Mouse (Mus musculus): ENCODE data around the gene Aifm3. TPM values are rescaled to one million over a fixed set of nuclear protein-coding genes. Genes with fewer than 3 reads are reported as not detected.

Aifm3 gene
- polyA plus RNA-seq, 1 experiment from 2014 or later, result 4.5 TPM

DNA sequence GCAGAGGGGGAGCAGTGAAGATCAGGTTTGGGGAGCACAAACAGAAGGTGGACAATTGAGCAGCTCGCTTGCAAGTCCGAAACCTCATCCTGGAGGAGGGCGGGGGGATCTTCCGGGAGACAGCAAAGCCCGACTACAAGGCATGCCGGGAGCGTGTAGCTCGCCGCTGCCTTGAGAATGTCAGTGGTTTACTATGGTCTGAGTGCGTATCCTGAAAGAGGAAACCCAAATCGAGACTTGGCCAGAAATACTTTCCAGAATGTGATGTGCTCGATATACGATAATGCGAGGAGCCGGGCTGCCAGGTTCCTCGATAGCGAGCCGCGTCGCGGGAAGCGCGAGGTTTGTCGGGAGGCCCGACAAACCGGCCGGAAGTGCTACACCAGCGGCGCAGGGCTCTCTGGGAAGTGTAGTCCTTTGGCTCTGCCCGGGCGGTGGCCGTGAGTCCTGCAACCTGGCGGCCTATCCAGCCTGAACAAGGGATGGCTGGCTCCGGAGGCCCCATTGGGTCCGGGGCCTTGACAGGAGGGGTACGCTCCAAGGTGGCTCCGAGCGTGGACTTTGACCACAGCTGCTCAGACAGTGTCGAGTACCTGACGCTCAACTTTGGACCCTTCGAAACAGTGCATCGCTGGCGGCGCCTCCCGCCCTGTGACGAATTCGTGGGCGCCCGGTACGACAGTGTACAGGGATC is 19.3 kb downstream of the Aifm3 start, which contains the start of gene Lztr1:
TSS of gene Lztr1 (plus strand) at position 143 of the 694 bp plus-strand sequence.
- WGBS, result under 1% methylated on average over 50 of the region's 50 CpGs
- H3K4me1 ChIP-seq, result peaks cover 13% of the 10 kb centered on the region
- ATAC-seq (ENCODE audit: low FRiP score), result peak; percentile 98

DNA sequence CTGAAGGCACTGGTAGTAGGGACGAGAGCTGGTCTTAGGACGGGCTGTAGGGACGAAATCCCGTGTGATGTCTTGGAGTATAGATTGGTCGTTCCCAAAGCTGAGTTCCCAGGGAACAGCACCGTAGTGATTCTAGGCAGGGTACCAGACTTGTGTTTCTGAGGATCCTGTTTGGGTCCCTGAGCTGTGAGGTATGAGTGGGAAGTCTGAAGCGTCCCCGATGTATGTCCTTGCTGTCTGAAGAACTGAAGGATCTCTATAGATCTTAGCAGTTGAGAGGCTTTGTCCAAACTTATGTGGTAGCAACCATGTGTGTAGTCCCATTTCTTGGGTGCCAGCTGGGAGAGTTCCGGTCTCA is 19.8 kb downstream of the Aifm3 start:
- peak overlapping the region; percentile 69 for H3K4me3 ChIP-seq
- peak overlapping the region; percentile 82 for H3K4me2 ChIP-seq (replicated peaks)
- 15% methylated on average over 9 of the region's 9 CpGs for WGBS
- no peaks in the 10 kb centered on the region for H3K9me3 ChIP-seq (replicated peaks)
- peak overlapping the region; percentile 90; the same call in 1 of the 2 replicates for H3K27ac ChIP-seq
- no peaks in the 10 kb centered on the region for H3K27me3 ChIP-seq
- peak overlapping the region; percentile 77 for H3K9ac ChIP-seq
- peaks cover 13% of the 10 kb centered on the region for H3K4me1 ChIP-seq
- no peak; the same call in 1 of the 2 replicates for ATAC-seq (ENCODE audit: low FRiP score)
- H3K36me3 ChIP-seq, result peaks cover 25% of the 10 kb centered on the region

More for the DNA sequence above, 19.3 kb downstream of the Aifm3 start, which contains the start of gene Lztr1:
- Histone ChIP-seq H3K36me3 (peaks cover 20% of the 10 kb centered on the region), H3K4me2 (replicated peaks) (peak within 1 kb of the TSS; percentile 82), H3K9me3 (replicated peaks) (no peaks in the 10 kb centered on the region), H3K9ac (peak within 1 kb of the TSS; percentile 77), H3K27me3 (no peaks in the 10 kb centered on the region), H3K4me3 (peak within 1 kb of the TSS; percentile 69), H3K27ac (peak within 1 kb of the TSS; percentile 90)

DNA sequence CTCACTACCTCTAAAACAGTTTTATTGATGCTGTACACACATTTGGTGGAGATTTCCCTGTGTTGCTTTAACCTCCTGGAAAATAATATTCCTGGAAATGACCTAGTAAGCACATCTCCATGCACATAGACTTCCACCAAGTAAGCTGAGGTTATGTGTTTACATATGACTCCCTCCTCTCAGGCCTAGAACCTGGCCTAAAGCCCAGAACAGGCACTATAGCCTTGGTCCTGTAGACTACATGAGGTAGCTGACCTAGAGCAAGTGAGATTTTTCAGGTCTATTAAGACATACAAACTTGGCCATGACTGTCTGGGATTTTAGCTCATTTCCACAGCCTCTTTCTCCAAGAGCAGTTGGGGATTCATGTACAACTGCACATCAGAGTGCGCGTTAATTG is 20.7 kb downstream of the Aifm3 start:
- peaks cover 28% of the 10 kb centered on the region for H3K36me3 ChIP-seq
- WGBS, result 98% methylated on average over 2 of the region's 2 CpGs
- no peak for ATAC-seq (ENCODE audit: low FRiP score)
- H3K27me3 ChIP-seq, result no peaks in the 10 kb centered on the region
- H3K4me3 ChIP-seq, result peak overlapping the region; percentile 69
- H3K4me1 ChIP-seq, result peaks cover 13% of the 10 kb centered on the region
- no peak overlapping the region for H3K9ac ChIP-seq
- no peak overlapping the region for H3K27ac ChIP-seq
- H3K4me2 ChIP-seq (replicated peaks), result peak overlapping the region; percentile 82
- H3K9me3 ChIP-seq (replicated peaks), result no peaks in the 10 kb centered on the region

DNA sequence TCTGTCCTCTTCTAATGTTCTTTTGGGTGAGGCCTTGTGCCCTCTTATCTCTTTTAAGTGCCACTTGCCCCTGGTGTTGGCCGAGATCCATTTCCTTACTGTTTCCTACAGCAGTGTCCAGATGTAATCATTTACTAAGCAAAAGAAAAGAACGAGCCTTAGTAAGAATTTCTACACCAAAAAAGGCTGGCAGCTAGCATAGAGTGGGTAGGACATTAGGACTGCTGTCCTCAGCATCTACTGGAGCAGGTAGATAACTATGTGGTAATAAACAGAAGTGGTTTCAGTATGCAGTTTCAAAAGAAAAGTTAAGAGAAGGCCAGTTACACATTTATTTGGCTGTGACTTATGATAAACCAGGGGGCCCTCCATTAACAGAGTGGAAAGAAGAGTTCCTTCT is 21.3 kb downstream of the Aifm3 start:
- peaks cover 34% of the 10 kb centered on the region for H3K36me3 ChIP-seq
- H3K27ac ChIP-seq, result no peak overlapping the region
- H3K9me3 ChIP-seq (replicated peaks), result no peaks in the 10 kb centered on the region
- no peak overlapping the region for H3K4me2 ChIP-seq (replicated peaks)
- H3K4me3 ChIP-seq, result no peak overlapping the region
- peaks cover 13% of the 10 kb centered on the region for H3K4me1 ChIP-seq
- no peak for ATAC-seq (ENCODE audit: low FRiP score)
- H3K9ac ChIP-seq, result no peak overlapping the region
- no peaks in the 10 kb centered on the region for H3K27me3 ChIP-seq
- WGBS, result 78% methylated on average over 2 of the region's 2 CpGs

DNA sequence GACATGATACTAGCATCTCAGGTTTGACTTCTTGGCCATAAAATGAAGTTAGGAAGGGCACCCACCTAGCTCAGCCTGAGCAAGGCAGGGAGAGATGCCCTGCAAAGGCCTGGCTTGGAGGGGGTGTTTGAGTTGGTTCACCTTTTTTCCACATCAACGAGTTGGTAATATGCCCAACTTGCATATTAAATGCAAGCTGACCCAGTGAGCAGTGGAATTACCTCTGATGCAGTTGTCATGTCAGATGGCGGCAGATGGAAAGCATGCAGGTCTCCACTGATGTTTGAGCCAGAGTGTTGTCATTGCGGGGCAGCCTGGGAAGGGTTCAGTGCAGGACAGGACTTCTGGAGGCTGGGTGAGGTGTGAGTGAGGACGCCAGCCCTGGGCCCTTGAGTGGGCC is 22.0 kb downstream of the Aifm3 start:
- H3K9me3 ChIP-seq (replicated peaks), result no peaks in the 10 kb centered on the region
- H3K4me3 ChIP-seq, result no peak overlapping the region
- peaks cover 41% of the 10 kb centered on the region for H3K36me3 ChIP-seq
- no peak overlapping the region for H3K4me2 ChIP-seq (replicated peaks)
- ATAC-seq (ENCODE audit: low FRiP score), result no peak
- 92% methylated on average over 4 of the region's 4 CpGs for WGBS
- H3K4me1 ChIP-seq, result peaks cover 13% of the 10 kb centered on the region
- no peak overlapping the region for H3K9ac ChIP-seq
- H3K27me3 ChIP-seq, result no peaks in the 10 kb centered on the region
- H3K27ac ChIP-seq, result no peak overlapping the region

DNA sequence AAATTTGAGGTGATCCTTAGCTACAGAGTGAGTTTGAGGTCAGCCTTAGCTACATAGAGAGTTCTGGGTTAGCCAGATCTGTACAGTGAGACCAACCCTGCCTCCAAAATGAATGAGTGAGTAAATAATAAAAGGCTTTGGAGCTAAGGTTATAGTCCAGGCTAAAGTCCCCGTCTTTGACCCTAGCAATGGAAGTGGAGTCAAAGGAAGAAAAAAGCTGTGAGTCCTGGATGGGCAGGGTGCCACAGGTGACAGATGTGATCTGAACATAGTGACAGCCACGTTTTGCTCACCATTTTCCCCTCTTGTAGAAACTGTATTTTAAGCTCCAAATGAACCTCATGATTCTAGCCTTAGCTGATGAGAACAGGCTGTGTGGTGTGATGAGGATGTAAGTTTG is 29.5 kb downstream of the Aifm3 start:
- Histone ChIP-seq H3K4me2 (replicated peaks) (no peak overlapping the region), H3K9ac (no peak overlapping the region), H3K4me3 (no peak overlapping the region), H3K4me1 (no peaks in the 10 kb centered on the region), H3K27ac (no peak overlapping the region), H3K27me3 (no peaks in the 10 kb centered on the region), H3K9me3 (replicated peaks) (no peaks in the 10 kb centered on the region), H3K36me3 (peaks cover 91% of the 10 kb centered on the region)
- ATAC-seq (ENCODE audit: low FRiP score), result no peak
- 81% methylated on average over 2 of the region's 2 CpGs for WGBS

DNA sequence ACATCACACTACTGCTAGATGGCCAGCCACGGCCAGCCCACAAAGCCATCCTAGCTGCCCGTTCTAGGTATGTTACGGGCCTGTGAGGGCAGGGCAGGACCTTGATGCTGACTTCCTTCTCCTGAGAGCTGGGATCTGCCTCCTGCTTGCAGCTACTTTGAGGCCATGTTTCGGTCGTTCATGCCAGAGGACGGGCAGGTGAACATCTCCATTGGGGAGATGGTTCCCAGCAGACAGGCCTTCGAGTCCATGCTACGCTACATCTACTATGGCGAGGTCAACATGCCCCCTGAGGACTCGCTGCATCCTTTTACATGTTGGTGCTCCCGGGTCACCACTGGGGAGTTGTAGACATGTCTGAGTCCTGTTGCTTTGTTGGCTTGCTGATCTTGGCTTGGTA is 34.7 kb downstream of the Aifm3 start:
- no peak overlapping the region for H3K4me2 ChIP-seq (replicated peaks)
- no peak overlapping the region for H3K27ac ChIP-seq
- ATAC-seq (ENCODE audit: low FRiP score), result no peak
- H3K4me3 ChIP-seq, result no peak overlapping the region
- no peaks in the 10 kb centered on the region for H3K27me3 ChIP-seq
- WGBS, result 95% methylated on average over 11 of the region's 11 CpGs
- no peaks in the 10 kb centered on the region for H3K4me1 ChIP-seq
- no peaks in the 10 kb centered on the region for H3K9me3 ChIP-seq (replicated peaks)
- no peak overlapping the region for H3K9ac ChIP-seq
- peaks cover 95% of the 10 kb centered on the region for H3K36me3 ChIP-seq

DNA sequence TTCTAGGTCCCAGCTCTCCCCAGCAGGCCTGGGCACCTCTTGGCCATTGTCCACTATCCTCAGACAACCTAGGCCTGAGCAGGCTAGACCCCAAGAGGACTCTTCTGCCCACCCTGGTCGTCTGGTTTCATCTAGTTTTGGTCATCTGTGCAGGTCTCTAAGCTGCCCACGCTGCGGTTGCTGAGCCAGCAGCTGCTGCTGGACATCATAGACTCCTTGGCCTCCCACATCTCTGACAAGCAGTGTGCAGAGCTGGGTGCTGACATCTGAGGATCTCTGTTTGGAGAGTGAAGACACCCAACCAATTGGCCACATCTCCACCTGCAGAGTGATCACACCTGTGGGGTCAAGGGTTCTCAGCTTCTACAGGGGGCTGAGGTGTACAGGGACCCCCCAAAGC is 36.1 kb downstream of the Aifm3 start:
- Histone ChIP-seq H3K27ac (no peak overlapping the region), H3K4me1 (peaks cover 9% of the 10 kb centered on the region), H3K4me3 (no peak overlapping the region), H3K4me2 (replicated peaks) (no peak overlapping the region), H3K9ac (no peak overlapping the region), H3K36me3 (peaks cover 82% of the 10 kb centered on the region), H3K27me3 (no peaks in the 10 kb centered on the region), H3K9me3 (replicated peaks) (no peaks in the 10 kb centered on the region)
- WGBS, result 92% methylated on average over 3 of the region's 3 CpGs
- ATAC-seq (ENCODE audit: low FRiP score), result no peak

DNA sequence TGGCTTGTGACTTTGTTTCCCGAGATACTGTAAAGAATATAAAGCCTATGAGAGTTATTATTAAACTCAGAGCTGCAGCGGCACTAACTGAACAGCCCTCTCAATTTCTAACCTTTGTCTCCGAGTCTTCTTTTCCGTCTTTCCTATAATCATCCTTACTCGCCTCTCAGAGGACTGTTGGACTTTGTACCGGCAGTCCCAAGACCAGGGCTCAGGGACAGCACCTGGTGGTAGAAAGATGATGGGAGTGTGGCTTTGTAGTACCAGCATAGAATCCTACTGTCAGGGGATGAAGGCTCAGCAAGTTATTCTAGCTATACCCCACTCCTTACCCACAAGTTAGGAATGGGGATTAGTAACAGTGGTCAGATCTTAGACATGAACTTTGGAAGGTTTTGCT is 36.8 kb downstream of the Aifm3 start:
- Histone ChIP-seq H3K4me1 (peaks cover 9% of the 10 kb centered on the region), H3K9ac (no peak overlapping the region), H3K27ac (no peak overlapping the region), H3K9me3 (replicated peaks) (no peaks in the 10 kb centered on the region), H3K4me3 (no peak overlapping the region), H3K27me3 (no peaks in the 10 kb centered on the region), H3K36me3 (peaks cover 75% of the 10 kb centered on the region), H3K4me2 (replicated peaks) (no peak overlapping the region)
- 93% methylated on average over 6 of the region's 6 CpGs for WGBS
- ATAC-seq (ENCODE audit: low FRiP score), result no peak

DNA sequence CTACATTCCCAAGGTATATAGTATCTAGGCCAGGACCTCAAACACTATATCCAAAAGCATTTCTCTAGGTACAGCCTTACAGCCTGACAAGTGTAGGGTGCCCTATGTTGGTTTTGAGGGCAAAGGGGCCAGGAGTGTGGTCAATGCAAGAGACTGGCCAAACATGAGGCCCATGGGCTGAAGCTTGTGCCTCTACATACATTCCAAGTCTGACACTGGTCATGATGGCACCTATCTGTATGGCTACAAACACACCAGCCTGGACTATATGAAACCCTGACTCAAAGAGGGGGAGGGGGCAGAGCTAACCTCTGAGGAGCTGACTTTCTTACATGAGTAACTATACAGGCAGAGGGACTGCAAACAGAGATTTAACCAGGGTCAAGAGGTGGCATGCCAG is 38.2 kb downstream of the Aifm3 start:
- no peak for ATAC-seq (ENCODE audit: low FRiP score)
- Histone ChIP-seq H3K36me3 (peaks cover 61% of the 10 kb centered on the region), H3K4me2 (replicated peaks) (no peak overlapping the region), H3K27me3 (no peaks in the 10 kb centered on the region), H3K27ac (no peak overlapping the region), H3K4me1 (peaks cover 17% of the 10 kb centered on the region), H3K9me3 (replicated peaks) (no peaks in the 10 kb centered on the region), H3K4me3 (no peak overlapping the region), H3K9ac (no peak overlapping the region)

DNA sequence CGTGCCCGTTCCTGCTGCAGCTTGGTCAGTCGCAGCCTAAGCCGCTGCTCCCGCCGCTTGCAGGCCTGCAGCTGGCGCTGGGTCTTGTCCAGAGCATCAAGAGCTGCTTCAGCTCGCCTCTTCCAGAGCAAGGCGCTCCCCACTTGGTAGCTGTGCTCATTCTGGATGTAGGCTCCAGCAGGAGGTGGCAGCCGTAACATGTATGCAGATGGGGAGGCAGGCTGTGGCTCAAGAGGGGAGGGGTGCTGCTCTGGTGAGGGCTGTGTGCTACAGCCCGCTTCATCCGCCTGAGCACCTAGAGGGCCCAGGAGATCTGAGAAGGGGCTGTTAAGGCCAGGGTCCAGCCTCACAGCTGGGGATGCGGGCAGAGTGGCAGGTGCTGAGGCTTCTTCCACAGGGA is 38.9 kb downstream of the Aifm3 start:
- ATAC-seq (ENCODE audit: low FRiP score), result no peak
- H3K4me1 ChIP-seq, result peaks cover 17% of the 10 kb centered on the region
- no peak overlapping the region for H3K9ac ChIP-seq
- H3K4me3 ChIP-seq, result no peak overlapping the region
- H3K36me3 ChIP-seq, result peaks cover 54% of the 10 kb centered on the region
- no peak overlapping the region for H3K27ac ChIP-seq
- WGBS, result 87% methylated on average over 13 of the region's 13 CpGs
- H3K27me3 ChIP-seq, result no peaks in the 10 kb centered on the region
- H3K4me2 ChIP-seq (replicated peaks), result no peak overlapping the region
- H3K9me3 ChIP-seq (replicated peaks), result no peaks in the 10 kb centered on the region

DNA sequence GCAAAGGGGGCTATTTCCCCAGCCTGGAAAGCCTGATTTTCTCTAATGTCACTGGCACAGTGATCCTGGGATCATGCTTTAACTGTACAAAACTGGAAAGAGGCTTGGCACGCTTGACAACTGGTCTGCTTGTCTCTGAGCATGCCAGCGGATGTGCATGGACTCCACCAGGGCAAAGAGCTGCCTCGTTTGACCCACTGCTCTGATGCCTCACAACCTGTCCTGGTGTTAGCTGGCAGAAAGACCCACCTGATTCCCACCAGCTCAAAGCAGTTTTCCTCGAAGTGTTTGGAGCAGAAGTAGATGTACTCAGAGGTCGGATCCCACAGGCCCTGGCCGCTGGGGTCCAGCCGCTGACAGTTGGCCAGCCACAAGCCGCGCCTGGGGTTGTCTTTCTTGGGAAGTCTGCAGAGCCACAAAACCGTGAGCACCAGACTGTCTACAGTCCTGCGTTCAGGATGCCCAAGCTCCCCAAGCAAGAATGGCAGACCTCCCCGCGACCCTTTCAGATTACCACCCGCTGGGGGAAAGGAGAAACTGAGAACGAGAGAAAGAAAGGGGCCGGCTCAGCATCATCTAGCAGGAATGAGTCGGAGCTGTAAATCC is 40.7 kb downstream of the Aifm3 start:
- Histone ChIP-seq H3K27ac (peak overlapping the region; percentile 96), H3K4me1 (peaks cover 17% of the 10 kb centered on the region), H3K9ac (peak overlapping the region; percentile 87), H3K36me3 (peaks cover 40% of the 10 kb centered on the region), H3K27me3 (no peaks in the 10 kb centered on the region), H3K4me3 (peak overlapping the region; percentile 70), H3K4me2 (replicated peaks) (peak overlapping the region; percentile 90), H3K9me3 (replicated peaks) (no peaks in the 10 kb centered on the region)
- ATAC-seq (ENCODE audit: low FRiP score), result peak; percentile 6
- 20% methylated on average over 17 of the region's 17 CpGs for WGBS

Measured in hindbrain, embryonic 12.5 days (tissue).